Mouse (Mus musculus) bone marrow, adult 2 months (tissue): ENCODE data around the gene Crocc2. TPM values are rescaled to one million over a fixed set of nuclear protein-coding genes. Genes with fewer than 3 reads are reported as not detected.

Experiments used
- H3K27ac ChIP-seq: fragments of 200-500 bp; 2 replicates; pipeline ENCODE4 v1.5.1; 2012; ENCODE audit warnings: low read depth, mild to moderate bottlenecking, control low read depth, inconsistent platforms, low read length; ENCODE audit not compliant: control insufficient read depth, poor library complexity, insufficient read depth
- H3K4me1 ChIP-seq: fragments of 200-500 bp; 2 replicates; pipeline ENCODE4 v1.6.1; 2011; ENCODE audit warnings: low read length; ENCODE audit not compliant: control insufficient read depth, insufficient read depth
- H3K4me3 ChIP-seq: fragments of 200-500 bp; replicated peaks from 2 replicates; pipeline ENCODE3; 2011; ENCODE audit warnings: mild to moderate bottlenecking, low read depth, low read length, control low read depth; ENCODE audit not compliant: control insufficient read depth
- CTCF ChIP-seq: fragments of 200-500 bp; IDR thresholded peaks from 2 replicates; pipeline ENCODE4 v1.5.1; 2011; ENCODE audit warnings: low read length, control low read depth; ENCODE audit not compliant: control insufficient read depth, insufficient read depth
- POLR2A ChIP-seq: fragments of 200-500 bp; IDR thresholded peaks from 2 replicates; pipeline ENCODE4 v1.6.1; 2011; ENCODE audit warnings: low read depth, mild to moderate bottlenecking, control low read depth, low read length, borderline replicate concordance; ENCODE audit not compliant: control insufficient read depth
- WGBS: fragments of 180-500 bp; shearing (Covaris S2); methylation state at CpG from one replicate; pipeline ENCODE4 v1.1.7; 2018; 5-methylcytosine and 5-hydroxymethylcytosine counted together
- polyA plus RNA-seq: library from polyadenylated mRNA; stranded (reverse); fragments of >200 nt; gene quantifications from 2 replicates; pipeline ENCODE4 v1.2.4, GENCODE M21; 2011; ENCODE audit warnings: low replicate concordance; ENCODE audit not compliant: missing spikeins, insufficient read depth, insufficient read length

Gene Crocc2
- polyA plus RNA-seq, 1 experiment = not detected

- TF ChIP-seq POLR2A (no peak), CTCF (no peak)
- Histone ChIP-seq H3K4me1 (no peaks in the 10 kb centered on the region), H3K4me3 (no peak overlapping the region), H3K27ac (no peak overlapping the region)
- 82% methylated on average over 7 of the region's 7 CpGs for WGBS
Observed at GRCm38 (mm10) chr1:93220776-93221175, 52.3 kb downstream of the Crocc2 start.

GRCm38 (mm10) chr1:93223972-93224371 is 55.4 kb downstream of the Crocc2 start:
- H3K27ac ChIP-seq = no peak overlapping the region
- 7% methylated on average over 18 of the region's 18 CpGs for WGBS

DNA sequence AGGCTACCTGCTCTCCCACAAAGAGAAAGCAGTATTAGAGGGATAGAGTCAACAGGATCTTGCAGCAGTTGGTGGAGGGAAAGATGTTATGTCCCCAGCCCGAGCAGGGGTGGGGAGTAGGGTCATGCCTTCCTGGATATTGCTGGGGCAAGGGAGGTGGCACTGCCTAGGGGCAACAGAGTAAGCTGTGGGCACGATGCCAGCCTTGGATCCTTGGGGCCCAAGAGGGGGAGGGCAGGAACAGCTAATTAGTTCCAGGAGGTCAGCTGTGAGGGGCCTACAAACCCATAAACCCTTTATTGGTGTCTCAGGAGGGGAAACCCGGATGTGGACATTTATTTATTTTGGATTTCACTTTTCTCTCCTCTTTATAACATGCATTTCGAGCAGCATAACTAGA is 56.7 kb downstream of the Crocc2 start:
- H3K4me1 ChIP-seq = no peaks in the 10 kb centered on the region
- H3K4me3 ChIP-seq = no peak overlapping the region
- H3K27ac ChIP-seq = no peak overlapping the region
- 53% methylated on average over 4 of the region's 4 CpGs for WGBS
- TF ChIP-seq CTCF = no peak
- no peak for TF ChIP-seq POLR2A

More at GRCm38 (mm10) chr1:93223972-93224371, 55.4 kb downstream of the Crocc2 start:
- H3K4me3 ChIP-seq = no peak overlapping the region
- TF ChIP-seq POLR2A (0 out of 2 replicates have a peak, but pooled peaks have one; percentile 29), CTCF (peak; percentile 70)
- no peaks in the 10 kb centered on the region for H3K4me1 ChIP-seq

DNA sequence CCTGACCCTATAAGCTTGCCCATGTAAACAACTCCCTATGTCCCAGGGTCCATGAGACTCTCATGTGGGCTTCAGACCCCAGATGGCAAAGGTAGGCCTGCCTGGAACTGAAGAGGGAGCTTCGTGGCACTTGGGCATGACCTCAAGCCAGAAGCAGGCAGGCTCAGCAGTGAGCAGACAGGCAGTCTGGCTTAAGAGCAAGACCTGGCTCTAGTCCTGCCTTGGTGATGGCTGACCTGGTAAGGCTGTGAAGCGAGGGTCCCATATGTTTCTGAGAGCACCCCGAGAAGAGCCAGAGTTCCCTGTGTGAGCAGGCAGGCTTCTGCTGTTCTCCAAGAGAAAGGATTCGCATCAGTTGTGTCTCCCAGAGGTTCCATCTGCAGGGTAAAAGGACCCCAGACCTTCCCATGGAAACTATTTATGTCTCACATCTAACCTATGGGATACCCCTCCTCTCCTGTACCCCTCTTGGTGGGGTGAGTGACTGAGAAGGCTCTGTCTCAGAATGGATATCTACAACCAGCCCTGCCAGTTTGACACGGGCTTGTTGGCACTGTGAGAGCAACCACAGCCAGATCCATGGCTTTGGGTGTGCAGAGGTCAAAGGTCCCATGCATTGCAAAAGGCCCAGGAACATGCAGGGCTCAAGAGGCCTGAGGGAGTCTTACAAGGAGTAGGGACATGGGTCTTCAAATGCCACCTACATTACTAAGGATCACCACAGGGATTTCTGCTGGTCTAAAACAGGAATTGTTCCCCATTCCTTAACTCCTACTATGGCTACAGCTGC is 57.4 kb downstream of the Crocc2 start:
- no peaks in the 10 kb centered on the region for H3K4me1 ChIP-seq
- H3K4me3 ChIP-seq = no peak overlapping the region
- H3K27ac ChIP-seq = no peak overlapping the region
- 82% methylated on average over 5 of the region's 5 CpGs for WGBS
- TF ChIP-seq POLR2A (no peak), CTCF (no peak)

DNA sequence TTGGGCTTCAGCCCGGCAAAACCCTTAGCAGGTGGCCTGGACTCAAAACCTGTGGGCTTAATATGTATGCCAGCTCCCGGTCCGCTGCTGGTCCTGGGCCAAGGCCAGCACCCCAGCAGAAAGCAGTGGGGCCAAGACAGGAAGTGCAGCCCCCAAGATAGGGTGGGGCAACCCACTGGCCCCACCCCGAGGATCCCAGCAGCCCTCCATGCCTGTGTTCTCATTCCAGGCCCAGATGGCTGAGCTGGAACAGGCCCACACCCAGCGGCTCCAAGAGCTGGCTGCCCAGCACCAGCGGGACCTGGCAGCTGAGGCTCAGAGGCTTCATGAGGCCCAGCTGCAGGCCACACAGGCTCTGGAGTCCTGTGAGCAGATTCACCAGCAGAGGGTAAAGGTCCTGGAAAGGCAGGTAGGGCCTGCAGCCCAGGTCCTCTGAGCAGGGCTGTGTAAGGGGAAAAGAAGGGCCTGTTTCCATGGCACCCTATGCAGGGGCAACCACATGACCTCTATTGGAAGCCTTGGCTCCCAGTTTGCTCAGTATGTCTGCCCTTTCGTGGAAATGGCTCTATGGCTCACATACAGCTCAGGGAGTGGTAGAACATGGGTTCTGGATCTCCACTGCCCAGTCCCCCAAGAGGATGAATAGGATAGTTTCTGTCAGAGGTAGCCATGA is 58.9 kb downstream of the Crocc2 start:
- WGBS = 75% methylated on average over 7 of the region's 7 CpGs
- no peak overlapping the region for H3K4me3 ChIP-seq
- no peak overlapping the region for H3K27ac ChIP-seq
- 0 out of 2 replicates have a peak, but pooled peaks have one; percentile 2 for TF ChIP-seq CTCF
- no peak for TF ChIP-seq POLR2A
- no peaks in the 10 kb centered on the region for H3K4me1 ChIP-seq

DNA sequence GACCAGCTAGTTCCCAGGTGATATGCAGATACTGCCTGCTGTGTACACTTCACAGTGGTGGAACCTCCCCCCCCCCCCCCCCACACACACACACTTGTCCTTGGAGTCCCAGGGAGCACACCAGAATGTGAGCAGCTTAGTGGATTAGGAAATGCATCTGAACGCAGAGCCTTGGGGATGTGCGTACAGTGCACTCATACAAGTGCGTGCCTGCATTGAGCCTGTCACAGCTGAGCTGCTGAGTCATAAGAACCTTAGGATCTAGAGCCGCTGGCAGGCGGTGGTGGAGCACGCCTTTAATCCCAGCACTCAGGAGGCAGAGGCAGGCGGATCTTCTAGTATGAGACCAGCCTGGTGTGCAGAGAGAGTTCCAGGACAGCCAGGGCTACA is 59.4 kb downstream of the Crocc2 start:
- WGBS = 87% methylated on average over 7 of the region's 7 CpGs
- Histone ChIP-seq H3K27ac (no peak overlapping the region), H3K4me3 (no peak overlapping the region), H3K4me1 (no peaks in the 10 kb centered on the region)
- TF ChIP-seq CTCF (no peak), POLR2A (no peak)

DNA sequence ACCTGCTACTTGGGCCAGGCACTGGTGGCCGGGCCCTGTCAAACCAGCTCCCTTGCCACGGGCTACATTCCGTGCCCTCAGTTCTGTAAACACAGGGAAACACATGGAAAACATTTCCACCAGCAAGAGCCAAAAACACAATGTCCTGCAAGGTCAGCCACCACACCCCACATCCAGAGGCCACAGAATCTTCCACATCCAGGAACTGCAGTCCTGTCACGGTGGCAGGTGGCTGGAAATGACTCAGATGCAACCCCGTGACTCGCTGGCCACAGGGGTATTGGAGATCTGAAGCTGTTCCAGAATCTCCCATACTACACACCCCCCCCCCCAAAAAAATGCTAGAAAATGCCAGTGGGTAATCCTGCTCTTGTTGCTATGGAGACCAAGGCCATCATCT is 60.7 kb downstream of the Crocc2 start:
- WGBS = 79% methylated on average over 6 of the region's 6 CpGs
- H3K4me3 ChIP-seq = no peak overlapping the region

DNA sequence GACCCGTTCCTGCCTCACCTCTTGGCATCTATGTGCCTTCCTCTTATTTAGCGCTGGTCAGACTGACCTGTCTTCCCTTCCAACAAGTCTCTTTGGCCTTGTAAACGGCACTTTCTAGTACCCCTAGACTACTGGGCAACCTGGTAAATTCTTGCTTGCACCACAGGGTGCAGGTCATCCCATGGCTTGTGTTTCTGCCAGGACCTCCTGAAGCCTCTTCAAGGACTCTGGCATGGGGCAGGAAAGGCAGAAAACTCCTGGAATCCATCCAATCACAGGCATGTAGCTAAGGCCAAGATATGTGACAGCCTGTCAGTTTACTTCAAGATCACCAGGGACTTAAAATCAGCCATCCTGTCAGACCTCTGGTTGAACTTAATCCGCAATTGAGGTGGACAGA is 61.1 kb downstream of the Crocc2 start:
- Histone ChIP-seq H3K4me1 (no peaks in the 10 kb centered on the region), H3K4me3 (no peak overlapping the region), H3K27ac (no peak overlapping the region)
- WGBS = 73% methylated on average over 4 of the region's 4 CpGs
- TF ChIP-seq CTCF = no peak
- TF ChIP-seq POLR2A = no peak

More for the DNA sequence above, 60.7 kb downstream of the Crocc2 start:
- Histone ChIP-seq H3K27ac (no peak overlapping the region), H3K4me1 (no peaks in the 10 kb centered on the region)
- TF ChIP-seq POLR2A (no peak), CTCF (no peak)
